Mouse (Mus musculus) hindbrain, postnatal 0 days (tissue): ENCODE data around the gene Gm20388. TPM values are rescaled to one million over a fixed set of nuclear protein-coding genes. Genes with fewer than 3 reads are reported as not detected.

Source experiments
- ATAC-seq: fragments of 200-750 bp; cut with Nextera tagmentation; 2 replicates; pipeline ENCODE4 v1.8.0; 2017; ENCODE audit warnings: mild to moderate bottlenecking, moderate TSS enrichment, moderate library complexity
- DNase-seq: peaks from one replicate; pipeline ENCODE4 v3.0.0-alpha.2; 2015; ENCODE audit warnings: low spot score
- H3K27ac ChIP-seq: fragments of 300-500 bp; sonication (generic); 2 replicates; pipeline ENCODE4 v1.5.1; 2014; ENCODE audit warnings: mild to moderate bottlenecking
- H3K27me3 ChIP-seq: fragments of 300-500 bp; sonication (generic); 2 replicates; pipeline ENCODE4 v1.6.1; 2014; ENCODE audit warnings: low read length, mixed read lengths; ENCODE audit not compliant: insufficient read depth
- H3K36me3 ChIP-seq: fragments of 300-500 bp; sonication (generic); 2 replicates; pipeline ENCODE4 v1.6.1; 2014; ENCODE audit warnings: low read length, mixed read lengths; ENCODE audit not compliant: insufficient read depth
- H3K4me1 ChIP-seq: fragments of 300-500 bp; sonication (generic); 2 replicates; pipeline ENCODE4 v1.6.1; 2014; ENCODE audit warnings: antibody characterized with exemption, low read length, mixed read lengths; ENCODE audit not compliant: insufficient read depth
- H3K4me2 ChIP-seq: fragments of 300-500 bp; sonication (generic); 2 replicates; pipeline ENCODE4 v1.6.1; 2014; ENCODE audit warnings: low read depth, mild to moderate bottlenecking, low read length, moderate library complexity, mixed read lengths
- H3K4me3 ChIP-seq: fragments of 300-500 bp; sonication (generic); 2 replicates; pipeline ENCODE4 v1.5.1; 2014; ENCODE audit warnings: low read length
- H3K9ac ChIP-seq: fragments of 300-500 bp; sonication (generic); replicated peaks from 2 replicates; pipeline ENCODE4 v1.6.1; 2014; ENCODE audit warnings: mild to moderate bottlenecking, low read length, moderate library complexity, mixed read lengths
- H3K9me3 ChIP-seq: fragments of 300-500 bp; sonication (generic); 2 replicates; pipeline ENCODE4 v1.6.1; 2016; ENCODE audit warnings: low read length, mixed read lengths
- CTCF ChIP-seq: IDR thresholded peaks from 2 replicates; pipeline ENCODE4 v1.5.1; 2016; ENCODE audit warnings: antibody characterized with exemption, control low read depth, low read depth
- WGBS: fragments of 180-500 bp; shearing (Covaris S2); extraction: QIAGEN DNeasy Blood & Tissue Kit; methylation state at CpG from one replicate; pipeline ENCODE4 v1.1.7; 2014; 5-methylcytosine and 5-hydroxymethylcytosine counted together
- polyA plus RNA-seq: library from polyadenylated mRNA; unstranded; fragments of >200 nt; fragmentation: Nextera tagmentation; extraction: Ambion mirVana; gene quantifications from 2 replicates; pipeline ENCODE4 v1.2.1, GENCODE M21; 2015
- total RNA-seq: library from RNA; depleted of rRNA; stranded (reverse); fragments of >200 nt; gene quantifications from 2 replicates; pipeline ENCODE4 v1.2.3, GENCODE M21; 2014

Gene Gm20388
- total and polyA plus RNA-seq, 2 experiments from 2014 or later, result 71.3 TPM; not detected in 1

DNA sequence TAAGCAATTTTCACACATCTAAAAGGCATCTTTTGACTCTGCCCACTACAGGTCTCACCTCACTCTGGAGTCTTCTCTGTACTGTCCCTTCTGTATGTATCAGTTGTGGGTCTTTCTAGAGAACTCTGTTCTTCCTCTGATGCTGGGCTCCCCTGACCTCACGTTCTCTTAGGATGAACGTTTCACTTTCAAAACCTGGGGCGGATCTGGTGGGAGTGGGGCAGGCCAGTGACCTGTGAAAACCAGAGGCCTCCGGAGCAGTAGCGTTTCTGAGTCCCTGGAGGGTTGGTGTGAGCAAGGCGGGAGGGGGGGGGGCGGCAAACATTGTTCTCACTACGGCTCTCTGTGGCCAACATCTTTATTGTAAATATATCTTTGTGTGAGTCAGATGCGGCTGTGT, 2147.9 kb downstream of the Gm20388 start:
- no peak overlapping the region for H3K27ac ChIP-seq
- WGBS, result 50% methylated on average over 9 of the region's 9 CpGs
- no peak overlapping the region for H3K9ac ChIP-seq
- DNase-seq (no peak), ATAC-seq (no peak)
- no peak for TF ChIP-seq CTCF
- no peaks in the 10 kb centered on the region for H3K27me3 ChIP-seq
- no peaks in the 10 kb centered on the region for H3K36me3 ChIP-seq
- H3K4me2 ChIP-seq, result no peak overlapping the region
- H3K4me1 ChIP-seq, result no peaks in the 10 kb centered on the region
- H3K9me3 ChIP-seq, result no peaks in the 10 kb centered on the region
- H3K4me3 ChIP-seq, result no peak overlapping the region

DNA sequence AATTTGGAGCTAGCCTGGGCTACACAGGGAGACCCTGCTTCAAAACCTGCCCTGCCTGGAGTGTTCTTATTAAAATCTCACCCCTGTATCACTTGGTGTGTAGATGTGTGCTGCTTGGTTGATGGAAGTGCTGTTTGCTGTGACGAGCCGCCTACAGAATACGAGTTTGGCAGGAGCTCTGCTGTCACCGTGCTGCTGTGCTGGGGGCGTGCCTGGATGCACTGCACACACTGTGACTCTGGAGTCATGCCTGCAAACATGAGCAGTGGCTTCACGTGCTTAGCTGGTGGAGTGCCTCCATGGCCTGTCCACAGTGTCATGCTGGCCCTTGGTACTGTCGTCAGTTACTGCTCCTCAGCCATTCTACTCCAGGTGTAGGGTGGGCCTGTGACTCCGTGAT, 2148.3 kb downstream of the Gm20388 start:
- 62% methylated on average over 8 of the region's 8 CpGs for WGBS

DNA sequence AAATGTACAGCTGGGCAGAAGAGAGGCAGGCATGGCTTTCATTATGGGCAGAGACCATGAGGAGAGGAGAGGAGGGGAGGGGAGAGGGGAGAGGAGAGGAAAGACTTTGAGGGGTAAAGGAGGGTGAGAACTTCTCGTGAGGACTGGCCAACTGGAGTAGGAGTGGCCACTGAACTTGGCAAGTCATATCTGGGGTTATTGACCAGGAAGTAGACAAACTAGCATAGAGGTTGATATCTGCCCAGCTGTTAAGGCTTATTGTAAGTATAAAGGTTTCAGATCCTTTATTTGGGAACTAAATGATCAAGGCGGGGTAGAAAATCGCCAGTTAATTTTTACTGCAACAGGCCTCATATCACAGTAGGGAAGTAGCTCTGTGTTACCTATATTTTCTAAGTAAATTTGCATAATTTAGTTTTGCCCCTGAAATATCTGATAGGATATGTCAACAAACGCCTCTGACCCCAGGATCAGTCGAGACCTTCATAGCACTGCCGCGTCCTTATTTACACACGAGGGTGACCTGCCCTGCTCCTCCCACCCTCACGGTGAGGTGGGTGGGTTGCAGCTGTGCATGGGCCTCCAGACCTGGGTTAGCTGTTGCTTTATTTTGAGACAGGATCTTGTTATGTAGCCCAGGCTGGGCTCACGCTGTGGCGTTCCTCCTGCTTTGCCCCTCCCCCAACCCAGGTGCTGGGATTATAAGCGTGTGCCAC, 2152.0 kb downstream of the Gm20388 start:
- WGBS, result 87% methylated on average over 12 of the region's 12 CpGs
- TF ChIP-seq CTCF, result no peak

More for the DNA sequence above, 2148.3 kb downstream of the Gm20388 start:
- Histone ChIP-seq H3K4me3 (no peak overlapping the region), H3K27ac (no peak overlapping the region), H3K9me3 (no peaks in the 10 kb centered on the region), H3K9ac (no peak overlapping the region), H3K4me2 (no peak overlapping the region), H3K36me3 (no peaks in the 10 kb centered on the region), H3K4me1 (no peaks in the 10 kb centered on the region), H3K27me3 (no peaks in the 10 kb centered on the region)
- DNase-seq (no peak), ATAC-seq (no peak)
- TF ChIP-seq CTCF, result no peak

DNA sequence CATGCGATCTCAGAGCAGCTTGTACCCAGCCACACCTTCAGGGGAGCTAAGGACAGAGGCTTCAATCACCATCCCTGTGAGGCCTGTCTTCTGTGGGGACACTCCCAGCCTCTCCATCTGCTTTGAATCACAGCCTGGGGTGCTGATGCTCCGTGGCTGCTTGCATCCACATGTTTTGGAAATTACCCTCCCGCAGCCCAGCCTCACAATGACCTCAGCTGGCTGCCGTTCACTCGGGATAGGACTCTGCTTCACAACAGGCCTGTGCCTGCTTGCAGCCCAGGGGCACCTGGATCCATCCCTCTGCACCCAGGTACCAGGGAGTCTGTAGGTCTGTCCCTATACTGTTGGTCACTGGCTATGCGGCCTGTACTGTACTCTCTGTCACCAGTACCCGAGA, 2153.7 kb downstream of the Gm20388 start:
- TF ChIP-seq CTCF, result no peak
- H3K4me2 ChIP-seq, result no peak overlapping the region
- no peak for ATAC-seq
- no peaks in the 10 kb centered on the region for H3K27me3 ChIP-seq
- H3K27ac ChIP-seq, result no peak overlapping the region
- H3K4me1 ChIP-seq, result no peaks in the 10 kb centered on the region
- WGBS, result 71% methylated on average over 7 of the region's 7 CpGs
- DNase-seq, result no peak
- H3K9ac ChIP-seq, result no peak overlapping the region
- H3K9me3 ChIP-seq, result no peaks in the 10 kb centered on the region
- no peaks in the 10 kb centered on the region for H3K36me3 ChIP-seq
- no peak overlapping the region for H3K4me3 ChIP-seq

More for the DNA sequence above, 2152.0 kb downstream of the Gm20388 start:
- ATAC-seq, result no peak
- H3K36me3 ChIP-seq, result no peaks in the 10 kb centered on the region
- no peak overlapping the region for H3K27ac ChIP-seq
- DNase-seq, result no peak
- no peaks in the 10 kb centered on the region for H3K4me1 ChIP-seq
- H3K9me3 ChIP-seq, result no peaks in the 10 kb centered on the region
- H3K27me3 ChIP-seq, result no peaks in the 10 kb centered on the region
- no peak overlapping the region for H3K9ac ChIP-seq
- no peak overlapping the region for H3K4me3 ChIP-seq
- no peak overlapping the region for H3K4me2 ChIP-seq

DNA sequence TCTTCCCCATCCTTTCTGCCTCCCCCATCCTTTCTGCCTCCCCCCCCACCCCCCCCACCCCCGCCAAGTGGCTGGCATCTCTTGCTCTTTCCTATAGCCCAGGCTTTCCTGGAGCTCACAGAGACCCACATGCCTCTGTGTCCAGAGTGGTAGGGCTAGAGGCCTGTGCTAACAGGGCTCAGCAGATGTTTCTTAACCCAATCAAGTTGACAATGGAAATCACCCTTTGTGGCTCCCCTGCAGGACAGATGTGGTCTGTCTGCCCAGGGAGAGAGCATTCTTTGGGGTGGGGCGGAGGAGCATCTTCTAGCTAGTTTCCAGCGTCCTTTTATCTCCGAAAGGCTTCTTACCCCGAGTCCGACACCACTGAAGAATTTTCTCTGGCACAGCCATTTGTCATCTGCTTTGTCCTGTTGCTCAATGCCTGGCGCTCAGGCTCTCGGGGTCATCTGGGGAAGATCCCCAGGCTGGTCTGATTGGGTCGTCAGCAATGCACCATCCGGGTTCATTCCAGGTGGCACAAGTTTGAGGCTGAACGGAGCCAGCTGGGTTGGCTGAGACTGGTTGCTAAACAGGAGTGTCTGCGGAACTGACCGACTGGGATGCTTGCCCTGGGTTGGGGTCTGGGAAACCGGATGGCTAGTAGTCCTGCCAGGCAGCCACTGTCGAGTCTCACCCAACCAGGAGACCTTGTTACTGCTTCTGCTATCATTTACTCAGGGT, 2157.3 kb downstream of the Gm20388 start:
- TF ChIP-seq CTCF, result no peak
- DNase-seq (no peak), ATAC-seq (no peak)
- Histone ChIP-seq H3K4me2 (no peak overlapping the region), H3K27ac (no peak overlapping the region), H3K9ac (no peak overlapping the region), H3K27me3 (no peaks in the 10 kb centered on the region), H3K4me3 (no peak overlapping the region), H3K9me3 (no peaks in the 10 kb centered on the region), H3K36me3 (no peaks in the 10 kb centered on the region), H3K4me1 (no peaks in the 10 kb centered on the region)
- WGBS, result 48% methylated on average over 15 of the region's 15 CpGs

DNA sequence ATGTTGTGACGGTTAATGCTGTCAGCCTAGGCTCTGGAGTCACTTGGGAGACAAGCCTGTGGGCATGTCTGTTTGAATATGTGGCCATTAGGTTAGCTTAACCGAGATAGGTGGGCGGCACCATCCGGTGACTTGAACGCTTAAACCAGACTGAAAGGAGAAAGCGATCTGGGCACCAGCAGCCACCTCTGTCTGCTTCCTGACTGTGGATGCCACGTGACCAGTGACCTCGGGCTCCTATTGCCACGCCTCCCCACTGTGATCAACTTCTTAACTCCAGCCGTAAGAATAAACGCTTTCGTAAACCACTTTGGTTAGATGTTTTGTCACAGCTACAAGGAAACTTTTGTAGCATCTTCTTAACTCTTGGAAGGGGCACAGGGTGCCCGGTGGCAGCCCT, 2158.0 kb downstream of the Gm20388 start:
- H3K36me3 ChIP-seq, result no peaks in the 10 kb centered on the region
- no peak for TF ChIP-seq CTCF
- no peaks in the 10 kb centered on the region for H3K9me3 ChIP-seq
- no peak overlapping the region for H3K4me2 ChIP-seq
- no peak for DNase-seq
- 86% methylated on average over 13 of the region's 13 CpGs for WGBS
- no peak for ATAC-seq
- no peaks in the 10 kb centered on the region for H3K4me1 ChIP-seq
- no peak overlapping the region for H3K9ac ChIP-seq
- H3K4me3 ChIP-seq, result no peak overlapping the region
- H3K27ac ChIP-seq, result no peak overlapping the region
- no peaks in the 10 kb centered on the region for H3K27me3 ChIP-seq

DNA sequence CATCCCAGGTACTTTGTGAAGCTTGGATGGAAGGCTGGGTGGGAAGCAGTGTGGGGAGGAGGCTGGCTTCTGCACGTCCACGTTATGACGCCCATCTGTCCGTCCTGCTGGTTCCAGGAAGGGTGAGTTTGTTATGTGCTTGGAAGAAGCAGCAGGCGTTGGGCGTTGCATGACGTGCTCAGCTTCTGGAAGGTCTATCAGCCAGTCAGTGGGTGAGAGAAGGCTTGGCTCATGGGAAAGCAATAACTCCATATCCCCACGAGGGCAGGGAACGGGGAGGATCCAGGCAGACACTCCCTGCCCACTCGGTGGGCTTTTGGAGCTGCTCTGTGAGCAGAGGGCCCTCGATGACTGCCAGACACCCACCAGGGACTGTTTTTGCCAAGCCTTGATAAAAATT, 2158.6 kb downstream of the Gm20388 start:
- no peak for TF ChIP-seq CTCF
- no peaks in the 10 kb centered on the region for H3K27me3 ChIP-seq
- H3K27ac ChIP-seq, result no peak overlapping the region
- ATAC-seq (no peak), DNase-seq (no peak)
- no peaks in the 10 kb centered on the region for H3K9me3 ChIP-seq
- H3K9ac ChIP-seq, result no peak overlapping the region
- WGBS, result 61% methylated on average over 11 of the region's 11 CpGs
- no peak overlapping the region for H3K4me3 ChIP-seq
- H3K36me3 ChIP-seq, result no peaks in the 10 kb centered on the region
- H3K4me2 ChIP-seq, result no peak overlapping the region
- H3K4me1 ChIP-seq, result no peaks in the 10 kb centered on the region
